Comparison of ENCODE assay signal across 8 mouse cellular contexts in the genomic region with DNA sequence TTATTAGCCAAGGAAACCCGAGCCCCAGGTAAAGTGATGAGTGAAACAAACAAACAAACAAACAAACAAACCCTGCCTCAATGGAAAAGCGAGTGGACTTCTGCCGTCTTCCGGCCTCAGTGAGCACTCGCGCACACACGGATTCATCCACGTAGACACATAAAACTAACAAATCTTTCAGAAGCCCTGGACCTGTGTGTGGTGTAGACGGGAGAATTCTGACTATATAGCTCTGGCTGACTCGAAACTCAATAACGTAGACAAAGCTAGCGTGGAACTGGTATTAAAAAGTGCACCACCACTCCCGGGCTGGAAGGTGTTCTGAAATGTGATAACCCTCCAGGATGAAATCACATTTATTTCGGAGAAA. TPM values are rescaled to one million over a fixed set of nuclear protein-coding genes. Genes with fewer than 3 reads are reported as not detected.
A peak's percentile ranks its signal among the peaks of the same experiment; 100 is the strongest.
DNase-seq lines count a peak whose midpoint lies in the region; ATAC-seq and TF ChIP-seq lines count a peak whose summit lies in the region.

No protein-coding gene starts in this region.

- peak; percentile 9 for ATAC-seq in liver, embryonic 16.5 days (ENCODE audit: low read depth)
- ATAC-seq in megakaryocyte progenitor cell, adult 5-6 weeks (replicated peaks; ENCODE audit: poor library complexity): no peak

- peak overlapping the region; percentile 84 for H3K4me3 ChIP-seq in left cerebral cortex, adult 2 months
- peak overlapping the region; percentile 99 for H3K4me3 ChIP-seq in cortical plate, adult 2 months (ENCODE audit: insufficient read depth, low read length)
- H3K4me3 ChIP-seq in liver, embryonic 16.5 days (ENCODE audit: low read depth, low read length): peak overlapping the region; percentile 91

- no peak for TF ChIP-seq POLR2A in cortical plate, adult 2 months (IDR thresholded peaks at IDR 0.05; ENCODE audit: extremely low read depth, insufficient read depth, low read length)

- no peaks in the 10 kb centered on the region for H3K4me1 ChIP-seq in cortical plate, adult 2 months (ENCODE audit: control insufficient read depth, insufficient read depth, low read length)
- H3K4me1 ChIP-seq in liver, embryonic 16.5 days (ENCODE audit: control insufficient read depth, low read depth, low read length): peaks cover 18% of the 10 kb centered on the region

- DNase-seq in left cerebral cortex, adult 2 months (ENCODE audit: extremely low spot score in 1 of 2, low spot score in 2 of 2): no peak
- no peak for DNase-seq in left cerebral cortex, postnatal 10 days (ENCODE audit: extremely low spot score in 1 of 2, low spot score in 2 of 2)
- DNase-seq in forelimb bud, embryonic 11.5 days (ENCODE audit: low read depth, low spot score): peak; percentile 11
- no peak for DNase-seq in thymus, postnatal 36 days
- DNase-seq in natural killer cell, adult 2 months (ENCODE audit: low spot score in 2 of 2): no peak

- 0% methylated on average over 14 of the region's 14 CpGs for WGBS in liver, embryonic 16.5 days (ENCODE audit: insufficient replicate concordance)

- 0 out of 2 replicates have a peak overlapping the region, but pooled peaks have one; percentile 38 for H3K27ac ChIP-seq in left cerebral cortex, adult 2 months
- H3K27ac ChIP-seq in cortical plate, adult 2 months (ENCODE audit: insufficient read depth, low read length): no peak overlapping the region
- peak overlapping the region; percentile 87 for H3K27ac ChIP-seq in liver, embryonic 16.5 days (ENCODE audit: low read length)

- intact Hi-C loops in left cerebral cortex, adult 2 months (cut with DNase I): no loop called here
- intact Hi-C loops in left cerebral cortex, postnatal 10 days (cut with DNase I): no loop called here

- no peaks in the 10 kb centered on the region for H3K27me3 ChIP-seq in liver, embryonic 16.5 days (ENCODE audit: control insufficient read depth, insufficient read depth, low read depth, low read length)

- peak overlapping the region; percentile 88 for H3K4me2 ChIP-seq in liver, embryonic 16.5 days (ENCODE audit: low read depth, low read length)

- peak overlapping the region; percentile 80 for H3K9ac ChIP-seq in liver, embryonic 16.5 days (ENCODE audit: low read depth, low read length)

- H3K36me3 ChIP-seq in liver, embryonic 16.5 days (ENCODE audit: control insufficient read depth, insufficient read depth): no peaks in the 10 kb centered on the region

- H3K9me3 ChIP-seq in liver, embryonic 16.5 days (replicated peaks; ENCODE audit: control insufficient read depth, low read length): no peaks in the 10 kb centered on the region

- TF ChIP-seq CTCF in left cerebral cortex, adult 2 months (IDR thresholded peaks at IDR 0.05): peak; percentile 38
- no peak for TF ChIP-seq CTCF in cortical plate, adult 2 months (IDR thresholded peaks at IDR 0.05; ENCODE audit: extremely low read depth, insufficient read depth, low read length)

RNA-seq across cellular contexts. Expression of gene Zfp472, which starts 0.4 kb away (rescaled TPM):
- 1 to 10 TPM; 4.5 to 6.0 TPM for total RNA-seq in left cerebral cortex, adult 2 months (2021)
- total RNA-seq in left cerebral cortex, postnatal 10 days (2021): 1 to 10 TPM; 4.3 to 5.5 TPM
- 3.1 and 3.2 TPM in 2 replicates for polyA plus RNA-seq in cortical plate, adult 2 months (2012; rRNA removed)
- 3.5 and 4.0 TPM in 2 replicates for polyA plus RNA-seq in liver, embryonic 16.5 days (2015; fragmentation: Nextera tagmentation; extraction: Ambion mirVana)
- total RNA-seq in megakaryocyte progenitor cell, adult 5-6 weeks (2015): 19.2 and 23.1 TPM in 2 replicates
- total RNA-seq in megakaryocyte progenitor cell, adult 5-6 weeks (2017): 19.1 and 20.9 TPM in 2 replicates

RNA-seq across cellular contexts. Expression of gene Cyp4f13, which starts 18.0 kb away (rescaled TPM):
- 10 to 100 TPM; 16.8 to 20.7 TPM for total RNA-seq in left cerebral cortex, adult 2 months (2021)
- 10 to 100 TPM in 1 of 2 experiments, 1 to 10 TPM in 1; 9.5 to 10.0 TPM for total RNA-seq in left cerebral cortex, postnatal 10 days (2021)
- polyA plus RNA-seq in cortical plate, adult 2 months (2012; rRNA removed): 32.8 and 37.6 TPM in 2 replicates
- polyA plus RNA-seq in liver, embryonic 16.5 days (2015; fragmentation: Nextera tagmentation; extraction: Ambion mirVana): 8.0 and 9.6 TPM in 2 replicates
- total RNA-seq in megakaryocyte progenitor cell, adult 5-6 weeks (2015): 8.9 and 11.2 TPM in 2 replicates
- 2.3 and 5.0 TPM in 2 replicates for total RNA-seq in megakaryocyte progenitor cell, adult 5-6 weeks (2017)

RNA-seq across cellular contexts. Expression of gene Zfp952, which starts 27.7 kb away (rescaled TPM):
- total RNA-seq in left cerebral cortex, adult 2 months (2021): 10 to 100 TPM; 15.3 to 15.5 TPM
- total RNA-seq in left cerebral cortex, postnatal 10 days (2021): 10 to 100 TPM; 15.6 to 15.7 TPM
- polyA plus RNA-seq in cortical plate, adult 2 months (2012; rRNA removed): 10.6 and 11.4 TPM in 2 replicates
- 2.6 and 3.0 TPM in 2 replicates for polyA plus RNA-seq in liver, embryonic 16.5 days (2015; fragmentation: Nextera tagmentation; extraction: Ambion mirVana)
- total RNA-seq in megakaryocyte progenitor cell, adult 5-6 weeks (2015): 5.9 TPM in 2 replicates
- total RNA-seq in megakaryocyte progenitor cell, adult 5-6 weeks (2017): 8.4 and 10.2 TPM in 2 replicates

RNA-seq across cellular contexts. Expression of gene Cyp4f14, which starts 48.1 kb away (rescaled TPM):
- total RNA-seq in left cerebral cortex, adult 2 months (2021): 1 to 10 TPM; 5.2 to 5.3 TPM
- 1 to 10 TPM; 1.5 to 1.6 TPM for total RNA-seq in left cerebral cortex, postnatal 10 days (2021)
- polyA plus RNA-seq in cortical plate, adult 2 months (2012; rRNA removed): 17.0 and 18.6 TPM in 2 replicates
- polyA plus RNA-seq in liver, embryonic 16.5 days (2015; fragmentation: Nextera tagmentation; extraction: Ambion mirVana): not detected in 2 replicates
- not detected in 2 replicates for total RNA-seq in megakaryocyte progenitor cell, adult 5-6 weeks (2015)
- not detected in 2 replicates for total RNA-seq in megakaryocyte progenitor cell, adult 5-6 weeks (2017)
